Mouse (Mus musculus) spleen, postnatal 4 days (tissue): ENCODE results near the gene Ranbp17.

Source experiments
- DNase-seq, 2 experiments: peaks; one replicate each; pipeline ENCODE4 v3.0.0; 2022; ENCODE audit warnings: low spot score in 2 of 2

Ranbp17 gene

DNA sequence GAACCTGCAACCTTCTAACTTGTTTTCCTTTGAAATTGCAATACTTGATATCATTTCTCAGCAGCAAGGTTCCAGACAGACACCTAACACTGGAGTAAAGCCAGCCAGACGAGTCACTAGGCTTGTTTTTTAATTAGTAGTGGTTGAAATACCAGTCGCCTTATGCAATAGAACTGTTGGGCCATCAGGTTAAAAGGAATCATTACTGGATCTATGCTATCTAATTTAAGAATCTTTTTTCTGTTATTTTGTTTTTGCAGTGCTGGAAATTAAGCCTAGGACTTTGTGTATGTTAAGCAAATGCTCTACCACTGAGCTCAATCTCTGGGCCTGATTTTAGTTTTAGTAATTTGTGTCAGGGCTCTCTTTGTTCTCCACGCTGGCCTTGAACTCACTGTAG is 91.3 kb downstream of the Ranbp17 start:
- no peak for DNase-seq

GRCm38 (mm10) chr11:33404651-33405050 is 108.9 kb downstream of the Ranbp17 start:
- no peak for DNase-seq

GRCm38 (mm10) chr11:33399346-33399745 is 114.2 kb downstream of the Ranbp17 start:
- DNase-seq, result no peak

DNA sequence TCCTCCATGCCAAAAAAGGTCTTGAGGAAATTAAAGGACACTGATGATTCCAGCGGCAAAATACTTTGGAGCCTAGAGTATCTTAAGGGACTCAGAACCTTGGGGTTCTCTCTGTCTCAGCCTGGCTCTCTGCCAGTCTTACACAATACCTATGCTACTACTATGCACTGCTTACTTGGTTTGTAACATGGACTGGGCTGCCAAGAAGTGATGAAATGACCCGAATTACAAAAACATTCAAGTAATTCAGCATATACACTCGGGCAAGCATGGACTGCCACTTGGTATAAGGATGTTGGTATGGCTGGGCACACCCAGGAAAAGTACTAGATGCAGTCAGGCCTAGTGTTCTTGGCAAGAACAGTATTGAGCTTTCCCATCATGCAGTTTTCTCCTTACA is 114.8 kb downstream of the Ranbp17 start:
- no peak for DNase-seq

- no peak for DNase-seq
These were observed 117.3 kb downstream of the Ranbp17 start for GRCm38 (mm10) chr11:33396275-33396674.

- no peak for DNase-seq
These were observed 119.5 kb downstream of the Ranbp17 start for GRCm38 (mm10) chr11:33394093-33394492.

DNA sequence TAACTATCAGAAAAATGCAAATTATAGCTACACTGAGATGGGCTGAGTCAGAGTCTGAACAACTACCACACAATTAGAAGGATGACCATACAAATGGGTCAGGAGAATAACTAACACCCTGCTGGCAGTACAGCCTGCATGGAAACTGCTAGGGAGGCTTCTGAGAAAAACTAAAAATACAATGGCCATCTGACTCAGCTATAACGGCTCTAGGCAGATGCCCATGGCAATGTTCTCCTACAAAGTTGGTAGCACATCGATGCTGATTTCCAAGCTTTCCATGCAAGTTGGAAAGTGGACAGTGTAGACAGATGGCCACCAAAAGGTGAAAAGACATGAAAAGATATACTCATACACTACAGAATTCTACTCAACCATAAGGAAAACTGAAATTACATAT is 124.9 kb downstream of the Ranbp17 start:
- DNase-seq, result no peak

DNA sequence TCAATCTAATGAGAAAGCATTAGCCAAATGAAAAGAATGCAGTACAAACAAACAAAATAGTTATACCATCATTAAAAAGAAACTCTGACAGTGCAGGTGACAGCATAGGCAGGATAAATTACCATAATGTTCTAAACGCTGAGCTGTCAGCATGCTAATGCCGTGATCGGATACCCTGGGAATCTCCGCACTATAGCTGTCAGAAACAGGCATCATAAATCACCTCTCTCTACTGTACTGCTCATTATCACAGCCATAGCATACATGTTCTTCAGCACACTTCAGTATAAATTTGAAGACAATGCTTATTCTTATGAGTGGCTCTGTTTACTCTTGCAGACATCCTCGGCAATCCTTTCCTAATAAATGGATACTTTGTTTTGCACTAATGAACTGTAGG is 151.7 kb downstream of the Ranbp17 start:
- DNase-seq, result no peak

- DNase-seq, result no peak
These were observed 164.3 kb downstream of the Ranbp17 start for GRCm38 (mm10) chr11:33349269-33349668.

- no peak for DNase-seq
These were observed 171.5 kb downstream of the Ranbp17 start for GRCm38 (mm10) chr11:33342061-33342460.

DNA sequence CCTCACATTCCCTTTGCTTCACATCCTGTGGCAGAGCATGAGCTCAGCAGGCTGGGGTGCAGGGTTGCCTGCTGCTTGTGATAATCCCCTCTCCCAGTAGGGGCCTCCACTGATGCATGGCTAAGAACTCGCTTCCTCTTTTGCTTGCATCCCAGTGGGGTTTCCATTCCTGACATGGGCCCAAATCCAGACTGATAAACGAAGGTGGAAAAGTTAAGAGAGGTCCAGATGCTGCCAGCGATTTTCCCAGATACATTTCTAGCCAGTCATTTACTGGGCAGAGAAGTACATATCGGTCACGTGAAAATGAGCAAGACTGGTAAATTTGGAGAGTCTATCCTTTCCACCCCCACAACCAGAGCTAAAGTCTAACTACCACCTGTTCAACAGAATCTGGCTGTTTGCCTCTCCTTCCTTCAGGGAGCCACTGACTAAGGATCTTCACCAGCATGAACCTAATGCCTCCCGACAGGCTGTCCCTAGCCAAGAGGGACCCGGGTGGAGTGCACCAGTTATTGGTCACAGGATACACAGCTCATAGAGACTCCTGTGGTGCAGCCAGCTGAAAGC is 176.9 kb downstream of the Ranbp17 start:
- no peak for DNase-seq

GRCm38 (mm10) chr11:33335616-33336015 is 177.9 kb downstream of the Ranbp17 start:
- DNase-seq, result no peak

GRCm38 (mm10) chr11:33332137-33332536 is 181.4 kb downstream of the Ranbp17 start:
- no peak for DNase-seq

GRCm38 (mm10) chr11:33319006-33319611 is 194.4 kb downstream of the Ranbp17 start:
- DNase-seq, result no peak

GRCm38 (mm10) chr11:33309566-33309965 is 204.0 kb downstream of the Ranbp17 start:
- no peak for DNase-seq

DNA sequence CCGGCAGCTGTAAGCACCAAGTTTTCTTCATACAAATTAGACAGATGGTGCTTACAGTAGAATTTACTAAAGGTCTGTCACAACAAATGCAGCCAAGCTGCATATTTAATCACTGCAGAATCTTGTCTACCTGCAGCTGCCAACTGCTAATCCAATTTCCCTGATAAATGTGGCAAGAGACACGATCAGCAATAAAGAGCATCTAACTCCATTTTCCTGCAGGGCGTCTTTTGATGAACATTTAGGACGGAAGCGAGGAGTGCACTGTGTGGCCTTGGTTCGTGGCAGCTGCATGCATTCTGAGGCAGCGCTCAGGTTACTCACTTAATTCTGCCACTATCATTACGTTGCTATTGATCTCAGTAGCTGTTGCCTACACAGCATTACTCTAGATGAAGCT is 212.7 kb downstream of the Ranbp17 start:
- no peak for DNase-seq

- no peak for DNase-seq
These were observed 214.2 kb downstream of the Ranbp17 start for GRCm38 (mm10) chr11:33299371-33299770.

GRCm38 (mm10) chr11:33297121-33297520 is 216.4 kb downstream of the Ranbp17 start:
- no peak for DNase-seq

GRCm38 (mm10) chr11:33295422-33295821 is 218.1 kb downstream of the Ranbp17 start:
- no peak for DNase-seq

DNA sequence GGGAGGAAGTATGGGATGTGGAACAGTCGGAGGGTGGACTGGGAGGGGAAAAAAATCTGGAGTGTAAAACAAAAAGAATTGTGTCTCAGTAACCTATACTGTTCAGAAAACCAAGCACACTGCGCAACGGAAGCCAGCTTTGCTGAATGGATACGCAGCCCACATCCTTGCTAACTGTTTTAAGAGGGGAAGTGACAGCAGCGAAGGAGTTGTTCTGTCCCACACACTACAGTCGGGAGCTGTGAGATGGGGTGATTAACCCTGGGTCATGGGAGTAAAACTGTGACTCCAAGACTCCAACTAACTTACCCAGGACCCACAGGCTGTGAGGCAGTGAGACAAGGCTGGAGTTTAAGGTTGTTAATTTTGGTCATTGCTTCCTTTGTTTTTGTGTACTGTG is 219.5 kb downstream of the Ranbp17 start:
- DNase-seq, result no peak

DNA sequence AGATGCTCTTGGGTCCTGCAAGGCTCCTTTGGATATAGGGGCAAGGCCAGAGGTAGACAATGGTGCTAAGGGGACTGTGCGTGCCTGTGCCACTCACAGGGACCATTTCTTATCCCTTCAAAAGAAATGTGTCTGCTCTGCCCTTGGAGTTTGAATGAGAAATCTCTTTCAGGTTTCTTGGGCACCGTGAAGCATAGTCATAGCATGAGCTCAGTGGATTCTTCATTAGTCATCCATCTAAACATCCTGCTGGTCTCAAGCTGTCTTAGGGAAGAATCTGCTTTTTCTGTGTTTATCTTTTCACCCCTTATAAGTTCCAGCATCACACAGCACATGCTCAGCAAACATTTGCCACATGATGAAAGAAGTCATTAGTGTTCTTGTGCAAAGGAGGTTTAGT is 235.0 kb downstream of the Ranbp17 start:
- DNase-seq, result no peak

- no peak for DNase-seq
These were observed 236.9 kb downstream of the Ranbp17 start, which contains the start of gene Gm12117 for GRCm38 (mm10) chr11:33276637-33277036. Gm12117 (minus strand) TSS chr11:33276737.

DNA sequence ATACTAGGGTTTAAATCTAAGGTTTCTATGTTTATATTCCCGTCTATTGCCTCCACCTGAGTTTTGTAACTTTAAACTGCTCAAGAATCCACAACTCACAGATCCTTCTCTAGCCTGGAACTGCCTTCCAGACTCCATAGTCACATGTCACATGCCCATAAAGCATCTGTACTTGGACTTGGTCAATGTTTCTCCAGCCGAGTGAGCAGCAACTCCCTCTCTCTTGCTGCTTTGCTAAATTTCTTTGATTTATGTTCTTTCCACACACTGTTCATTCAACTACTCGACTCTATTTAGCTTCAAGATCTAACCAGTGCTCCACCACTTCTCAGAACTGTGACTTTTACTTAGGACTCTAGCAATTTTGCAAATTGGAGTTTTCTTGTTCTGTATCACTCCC is 238.7 kb downstream of the Ranbp17 start:
- DNase-seq, result no peak

GRCm38 (mm10) chr11:33274294-33274693 is 239.3 kb downstream of the Ranbp17 start:
- no peak for DNase-seq
